Mouse (Mus musculus) ovary, postnatal 10 days (tissue): ENCODE measurements around the gene Mvd.

ENCODE experiments used
- DNase-seq: peaks from one replicate; pipeline ENCODE4 v3.0.0; 2022; ENCODE audit warnings: low spot score

Mvd gene

GRCm38 (mm10) chr8:122457171-122457570 lies 13.9 kb upstream of the Mvd start:
- no peak for DNase-seq

DNA sequence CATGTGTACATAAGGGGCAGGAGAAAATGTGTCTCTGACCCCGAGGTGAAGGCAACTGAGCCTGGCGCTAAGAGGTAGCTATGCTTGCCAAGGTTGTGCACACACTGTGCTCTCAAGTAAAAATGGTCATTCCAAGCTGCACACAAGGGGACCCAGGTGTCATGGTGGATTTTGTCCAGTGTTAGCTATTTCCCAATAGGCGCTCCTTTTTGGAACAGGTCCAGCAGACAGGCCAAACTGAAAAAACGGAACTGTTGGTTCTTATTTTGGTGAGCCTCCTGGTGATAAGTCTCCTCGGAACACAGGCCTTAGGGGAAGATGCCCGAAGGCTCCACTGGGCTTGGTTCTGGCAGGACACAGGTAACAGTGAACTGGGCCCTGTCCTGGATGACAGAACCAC lies 11.2 kb upstream of the Mvd start:
- no peak for DNase-seq

DNA sequence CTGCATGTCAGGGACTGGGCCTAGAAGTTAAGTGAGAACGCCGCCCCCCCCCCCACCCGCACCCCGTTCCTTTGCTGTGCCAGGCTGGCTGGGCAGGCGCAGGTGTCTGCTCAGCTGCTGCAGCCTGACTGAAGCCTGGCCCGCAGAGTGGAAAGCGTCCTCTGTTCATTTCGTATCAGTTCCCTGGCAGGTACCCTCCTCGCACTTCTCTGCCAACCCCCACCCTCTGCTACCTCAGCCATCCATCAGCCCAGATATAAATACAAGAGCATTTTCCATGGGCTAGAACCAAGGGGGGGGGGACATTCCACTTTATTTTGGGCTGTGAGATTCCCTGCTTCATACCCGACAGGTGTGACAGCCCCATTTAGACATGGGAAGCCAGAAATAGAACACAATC lies 8.9 kb upstream of the Mvd start:
- DNase-seq = no peak

DNA sequence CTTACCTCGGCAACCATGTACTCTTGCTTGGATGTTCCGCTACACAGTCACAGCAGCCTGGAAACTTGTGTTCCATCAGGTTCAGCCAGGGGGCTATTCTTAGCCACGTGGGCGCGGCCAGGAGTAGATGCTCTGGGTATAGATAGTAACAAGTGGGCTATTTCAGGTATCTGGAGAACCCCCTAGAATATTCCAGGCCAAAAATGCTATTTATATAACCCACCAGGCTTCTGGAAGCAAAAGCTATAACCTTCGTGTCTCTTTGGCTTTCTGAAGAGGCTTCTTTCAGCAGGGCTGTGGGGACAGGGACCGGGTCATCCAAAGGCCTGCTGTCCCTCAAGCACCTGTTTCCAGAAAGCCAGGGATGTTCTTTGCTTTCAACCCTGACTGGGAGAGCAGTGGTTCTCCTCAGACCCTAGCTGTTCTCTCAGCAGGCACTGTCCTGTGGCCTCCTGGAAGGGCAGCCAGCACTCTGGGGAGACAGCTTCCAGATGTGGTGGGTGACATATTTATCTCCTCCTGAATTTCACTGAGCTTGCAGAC lies 8.0 kb upstream of the Mvd start:
- DNase-seq = no peak

GRCm38 (mm10) chr8:122445203-122445602 lies 2.0 kb upstream of the Mvd start:
- no peak for DNase-seq

DNA sequence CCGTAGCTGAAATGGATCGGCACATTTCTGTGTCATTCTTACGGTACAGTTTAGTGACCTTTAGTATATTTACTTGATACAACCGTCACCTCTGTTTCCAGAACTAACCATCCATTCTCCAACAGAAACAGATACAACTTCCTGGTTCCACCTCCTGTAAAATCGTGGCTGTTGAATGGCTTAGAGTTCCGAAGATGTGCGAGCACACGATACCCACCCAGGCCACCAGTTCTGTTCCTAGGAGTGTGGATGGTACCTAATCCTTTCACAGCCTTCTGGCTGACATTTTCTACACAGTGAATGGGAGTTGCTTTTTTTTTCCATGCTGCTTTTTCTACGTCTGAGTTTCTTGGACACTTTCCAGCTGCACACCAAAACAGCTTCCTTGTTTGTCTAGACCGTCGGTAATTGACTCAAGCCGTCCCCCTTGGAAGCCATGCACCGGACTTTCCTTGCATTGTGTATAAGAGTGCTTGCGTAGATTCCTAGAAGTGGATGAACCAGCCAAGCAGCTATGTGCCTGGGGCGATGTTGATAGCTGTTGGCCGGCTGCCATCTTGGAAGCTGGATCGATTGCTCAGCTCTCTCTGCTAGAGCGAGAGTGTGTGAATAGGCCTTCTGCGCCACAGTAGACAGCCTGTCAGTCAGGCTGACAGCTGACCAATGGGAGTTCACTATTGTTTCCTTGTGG lies 981 bp upstream of the Mvd start:
- peak; percentile 55 for DNase-seq

- no peak for DNase-seq
Measured at GRCm38 (mm10) chr8:122442781-122443180, 441 bp downstream of the Mvd start.

GRCm38 (mm10) chr8:122442356-122442755 lies 866 bp downstream of the Mvd start:
- no peak for DNase-seq

GRCm38 (mm10) chr8:122441326-122441725 lies 1.9 kb downstream of the Mvd start:
- no peak for DNase-seq

GRCm38 (mm10) chr8:122439336-122439735 lies 3.9 kb downstream of the Mvd start:
- no peak for DNase-seq

- DNase-seq = no peak
Measured at GRCm38 (mm10) chr8:122437708-122438331, 5.4 kb downstream of the Mvd start.

GRCm38 (mm10) chr8:122436586-122437125 lies 6.6 kb downstream of the Mvd start:
- DNase-seq = no peak

- DNase-seq = no peak
Measured at GRCm38 (mm10) chr8:122436146-122436545, 7.1 kb downstream of the Mvd start.

DNA sequence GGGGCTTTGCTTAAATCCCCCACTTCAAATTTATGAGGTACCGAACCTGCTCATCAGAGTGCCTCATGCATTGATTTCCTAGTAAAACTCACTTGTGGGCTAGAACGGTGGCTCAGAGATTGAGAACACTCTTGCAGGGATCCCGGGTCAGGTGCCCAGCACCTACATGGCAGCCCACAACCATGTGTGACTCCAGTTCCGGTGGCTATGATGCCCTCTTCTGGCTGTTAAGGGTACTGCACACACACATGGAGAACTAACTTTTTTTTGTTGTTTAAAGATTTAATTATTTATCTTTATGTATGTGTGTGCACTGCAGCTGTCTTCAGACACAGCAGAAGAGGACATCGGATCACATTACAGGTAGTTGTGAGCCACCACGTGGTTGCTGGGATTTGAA lies 7.8 kb downstream of the Mvd start:
- no peak for DNase-seq

- DNase-seq = no peak
Measured at GRCm38 (mm10) chr8:122433269-122433905, 9.8 kb downstream of the Mvd start.

- peak; percentile 46 for DNase-seq
Measured at GRCm38 (mm10) chr8:122432443-122433268, 10.6 kb downstream of the Mvd start, which contains the start of gene Cyba. Gene Cyba, minus strand, starts transcription at chr8:122432930.

GRCm38 (mm10) chr8:122431694-122432442 lies 11.4 kb downstream of the Mvd start:
- peak; percentile 18 for DNase-seq

DNA sequence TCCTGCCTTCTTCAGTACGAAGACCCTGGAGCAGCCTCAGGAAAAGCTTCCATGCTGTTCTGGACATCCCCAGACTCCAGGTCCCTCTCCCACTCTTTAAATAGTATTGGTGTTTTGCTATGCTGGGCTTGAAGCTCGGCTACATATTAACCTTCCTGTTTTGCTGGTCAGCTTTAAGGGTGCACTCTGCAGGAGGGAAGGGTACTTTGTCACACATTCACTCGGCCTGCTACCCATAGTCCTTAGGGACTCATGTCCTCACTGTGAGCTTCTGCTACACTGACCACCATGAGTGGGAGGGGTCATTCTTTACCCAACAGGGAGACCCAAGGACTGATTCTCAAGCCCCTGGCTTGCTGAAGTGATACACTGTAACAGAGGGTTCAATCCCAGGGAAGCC lies 12.6 kb downstream of the Mvd start:
- no peak for DNase-seq

DNA sequence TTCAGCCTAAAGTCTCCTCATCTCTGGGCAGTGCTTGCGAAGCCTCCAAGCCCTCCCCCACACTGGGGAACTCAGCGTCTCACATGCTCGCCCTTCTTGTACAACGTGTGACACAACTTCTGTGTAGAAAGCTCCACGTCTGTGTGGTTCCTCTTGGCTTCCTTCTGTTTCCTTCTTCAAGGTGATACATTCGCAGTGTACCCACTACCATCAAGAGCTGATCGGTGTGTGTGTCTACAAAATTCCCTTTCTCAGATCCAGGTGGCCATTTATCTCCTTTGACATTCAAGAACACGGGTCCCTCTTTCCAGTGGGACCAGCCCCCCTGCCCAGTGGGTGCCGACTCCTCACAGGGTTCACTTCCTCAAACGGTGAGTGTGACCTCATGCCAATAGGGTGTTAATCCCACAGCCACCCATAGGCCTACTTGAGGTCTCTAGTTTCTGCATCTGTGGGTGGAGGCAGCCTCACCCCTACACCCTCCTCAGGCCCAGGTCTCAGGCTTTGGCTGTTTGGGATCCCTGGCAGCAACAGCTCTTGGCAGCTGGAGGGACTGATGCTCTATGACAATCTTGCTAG lies 13.1 kb downstream of the Mvd start:
- DNase-seq = no peak

DNA sequence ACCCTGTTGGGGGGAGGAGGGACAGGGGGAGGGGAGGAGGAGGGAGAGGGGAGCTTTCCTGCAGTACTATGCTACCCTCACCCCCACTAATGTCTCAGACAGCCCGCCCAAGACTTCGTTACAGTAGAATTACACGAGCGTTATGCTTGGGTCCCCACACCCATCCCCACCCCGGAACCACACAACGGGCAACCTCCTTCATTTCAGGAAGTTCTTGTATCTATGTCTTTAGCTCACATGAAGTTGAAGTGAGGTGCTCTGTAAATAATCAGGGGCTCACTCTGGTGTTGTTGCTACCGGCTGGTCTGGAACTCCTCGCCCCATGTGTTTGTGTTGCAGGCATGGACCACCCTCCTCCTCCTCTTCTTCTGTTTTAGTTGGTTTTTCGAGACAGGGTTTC lies 15.1 kb downstream of the Mvd start:
- DNase-seq = no peak

DNA sequence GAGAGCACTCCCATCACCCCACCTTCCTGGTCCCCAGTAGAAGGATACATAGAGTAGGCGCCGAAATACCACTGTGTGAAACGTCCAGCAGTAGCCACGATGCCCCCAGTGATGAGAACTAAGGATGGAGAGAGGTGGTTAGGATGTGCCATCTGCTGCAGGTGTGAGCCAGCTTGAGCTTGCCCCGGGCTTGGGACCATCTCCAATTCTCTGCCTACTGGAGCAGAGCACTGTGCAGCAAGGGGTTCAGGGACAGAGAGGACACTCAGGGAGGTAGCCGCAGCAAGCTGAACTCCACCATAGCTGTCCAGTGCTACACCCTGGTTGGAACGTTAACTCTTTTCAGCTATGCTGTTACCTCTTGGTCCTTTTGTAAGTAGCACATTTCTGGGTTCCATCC lies 15.6 kb downstream of the Mvd start:
- DNase-seq = no peak
